Mouse (Mus musculus): ENCODE measurements around the gene Lman1l. TPM values are rescaled to one million over a fixed set of nuclear protein-coding genes. Genes with fewer than 3 reads are reported as not detected.

Gene Lman1l
- polyA plus RNA-seq, 1 experiment from 2014 or later: not detected

DNA sequence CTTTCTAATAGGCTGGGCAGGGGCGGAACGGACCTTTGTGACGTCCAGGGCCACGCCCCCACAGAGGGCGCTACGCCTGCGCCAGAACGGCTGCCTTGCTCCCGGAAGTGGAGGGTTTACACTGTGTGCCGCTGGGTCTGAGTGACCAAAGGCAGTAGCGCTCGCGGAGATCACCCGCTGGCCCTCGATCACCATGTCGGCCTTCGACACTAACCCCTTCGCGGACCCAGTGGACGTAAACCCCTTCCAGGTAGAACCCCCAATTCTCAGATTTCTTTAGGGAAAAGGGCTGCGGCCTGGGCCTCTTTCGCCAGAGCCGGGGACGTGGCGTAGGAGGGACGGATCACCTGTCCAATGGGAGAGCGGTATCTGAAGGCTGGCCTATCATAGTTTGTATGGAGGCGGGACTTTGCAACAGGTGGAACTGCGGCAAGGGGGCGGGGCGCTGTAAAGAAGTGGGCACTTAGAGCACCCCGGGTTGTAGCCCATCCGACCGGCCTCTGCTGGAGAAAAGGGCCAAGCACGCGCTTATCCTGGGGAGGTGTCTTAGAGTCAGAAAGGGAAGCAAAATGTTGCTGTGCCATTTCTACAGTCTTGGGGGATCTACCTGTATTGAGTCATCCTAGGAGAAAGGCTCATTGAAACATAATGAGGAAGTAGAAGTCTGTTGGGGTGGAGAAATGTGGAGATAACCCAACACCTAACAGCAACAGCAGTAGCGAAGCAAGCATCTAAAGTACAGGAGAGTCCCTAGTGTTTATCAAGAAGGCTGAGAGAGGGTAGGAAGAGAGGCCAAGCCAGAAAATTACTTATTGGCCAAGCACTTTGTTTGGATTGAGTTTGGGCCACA is 59.5 kb downstream of the Lman1l start, which contains the start of gene Scamp2:
Gene Scamp2 (plus strand): TSS at position 83 of the 850 bp plus-strand sequence.
- Histone ChIP-seq H3K4me2 (replicated peaks) (peak within 1 kb of the TSS; percentile 87), H3K27me3 (ENCODE audit: control insufficient read depth, insufficient read depth, low read length) (no peaks in the 10 kb centered on the region), H3K9ac (peak within 1 kb of the TSS; percentile 62), H3K9me3 (ENCODE audit: control insufficient read depth, low read length) (no peaks in the 10 kb centered on the region), H3K4me3 (replicated peaks; ENCODE audit: low read length) (peak within 1 kb of the TSS; percentile 49), H3K4me1 (replicated peaks; ENCODE audit: control insufficient read depth, insufficient read depth, low read length) (peaks cover 17% of the 10 kb centered on the region), H3K36me3 (replicated peaks; ENCODE audit: control insufficient read depth, insufficient read depth) (no peaks in the 10 kb centered on the region), H3K27ac (peak within 1 kb of the TSS; percentile 90)
- 1% methylated on average over 37 of the region's 37 CpGs for WGBS
- DNase-seq (ENCODE audit: low spot score) (peak; percentile 93), ATAC-seq (ENCODE audit: low FRiP score) (peak; percentile 100)

GRCm38 (mm10) chr9:57560263-57560662 is 60.3 kb downstream of the Lman1l start:
- Histone ChIP-seq H3K36me3 (replicated peaks; ENCODE audit: control insufficient read depth, insufficient read depth) (no peaks in the 10 kb centered on the region), H3K4me2 (replicated peaks) (peak overlapping the region; percentile 87), H3K4me1 (replicated peaks; ENCODE audit: control insufficient read depth, insufficient read depth, low read length) (peaks cover 17% of the 10 kb centered on the region), H3K9ac (peak overlapping the region; percentile 62), H3K9me3 (ENCODE audit: control insufficient read depth, low read length) (no peaks in the 10 kb centered on the region), H3K4me3 (replicated peaks; ENCODE audit: low read length) (peak overlapping the region; percentile 49), H3K27me3 (ENCODE audit: control insufficient read depth, insufficient read depth, low read length) (no peaks in the 10 kb centered on the region), H3K27ac (peak overlapping the region; percentile 90)
- peak; percentile 47 for DNase-seq (ENCODE audit: low spot score)
- no peak for ATAC-seq (ENCODE audit: low FRiP score)
- WGBS: 31% methylated on average over 7 of the region's 7 CpGs

DNA sequence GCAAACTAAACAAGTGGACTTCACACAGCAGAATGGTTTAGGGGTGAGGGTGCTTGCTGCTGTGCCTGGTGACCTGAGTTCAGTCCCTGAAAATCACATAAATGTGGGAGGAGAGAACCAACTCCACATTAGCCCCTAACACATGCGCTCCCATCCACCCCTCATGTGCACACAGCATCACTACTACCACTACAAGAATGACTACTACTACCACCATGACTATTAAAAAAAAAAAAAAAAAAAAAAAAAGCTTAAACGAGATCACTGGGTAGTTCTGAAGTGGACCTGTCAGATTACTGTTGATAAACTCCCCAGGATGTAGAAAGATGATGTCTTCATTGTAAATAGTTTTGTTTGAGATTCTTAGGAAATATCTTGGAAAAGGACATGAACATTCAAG is 61.0 kb downstream of the Lman1l start:
- H3K27ac ChIP-seq: no peak overlapping the region
- ATAC-seq (ENCODE audit: low FRiP score): no peak
- WGBS: 85% methylated on average over 2 of the region's 2 CpGs
- H3K9me3 ChIP-seq (ENCODE audit: control insufficient read depth, low read length): no peaks in the 10 kb centered on the region
- no peaks in the 10 kb centered on the region for H3K27me3 ChIP-seq (ENCODE audit: control insufficient read depth, insufficient read depth, low read length)
- DNase-seq (ENCODE audit: low spot score): no peak
- H3K9ac ChIP-seq: no peak overlapping the region
- H3K4me1 ChIP-seq (replicated peaks; ENCODE audit: control insufficient read depth, insufficient read depth, low read length): peaks cover 19% of the 10 kb centered on the region
- no peaks in the 10 kb centered on the region for H3K36me3 ChIP-seq (replicated peaks; ENCODE audit: control insufficient read depth, insufficient read depth)
- H3K4me2 ChIP-seq (replicated peaks): no peak overlapping the region
- no peak overlapping the region for H3K4me3 ChIP-seq (replicated peaks; ENCODE audit: low read length)

- WGBS: 85% methylated on average over 4 of the region's 4 CpGs
- DNase-seq (ENCODE audit: low spot score): no peak
Measured at GRCm38 (mm10) chr9:57558625-57559024, 61.9 kb downstream of the Lman1l start.

DNA sequence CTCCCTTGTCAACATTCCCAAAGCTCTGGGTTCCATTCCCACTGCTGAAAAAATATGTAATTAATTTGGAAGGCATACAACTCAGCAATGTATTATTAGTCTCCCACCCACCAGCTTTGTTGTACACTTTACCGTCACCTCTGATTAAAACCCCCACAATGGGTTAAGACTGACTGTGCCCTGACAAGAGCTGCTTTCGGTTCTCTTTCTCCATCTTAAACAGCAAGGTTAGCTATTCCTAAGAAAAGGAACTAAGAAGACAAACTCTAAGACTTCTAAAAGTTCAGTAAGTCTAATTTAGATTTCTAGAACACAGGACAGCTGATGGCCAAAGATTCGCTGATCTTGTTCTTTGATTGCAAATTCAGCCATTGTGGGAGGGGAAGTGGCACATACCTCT is 63.4 kb downstream of the Lman1l start:
- Histone ChIP-seq H3K27ac (no peak overlapping the region), H3K36me3 (replicated peaks; ENCODE audit: control insufficient read depth, insufficient read depth) (no peaks in the 10 kb centered on the region), H3K27me3 (ENCODE audit: control insufficient read depth, insufficient read depth, low read length) (no peaks in the 10 kb centered on the region), H3K4me3 (replicated peaks; ENCODE audit: low read length) (no peak overlapping the region), H3K9me3 (ENCODE audit: control insufficient read depth, low read length) (no peaks in the 10 kb centered on the region), H3K9ac (no peak overlapping the region), H3K4me1 (replicated peaks; ENCODE audit: control insufficient read depth, insufficient read depth, low read length) (peaks cover 20% of the 10 kb centered on the region), H3K4me2 (replicated peaks) (no peak overlapping the region)
- DNase-seq (ENCODE audit: low spot score): no peak
- WGBS: 81% methylated on average over 3 of the region's 3 CpGs
- ATAC-seq (ENCODE audit: low FRiP score): no peak

More at GRCm38 (mm10) chr9:57558625-57559024, 61.9 kb downstream of the Lman1l start:
- Histone ChIP-seq H3K4me2 (replicated peaks) (no peak overlapping the region), H3K27me3 (ENCODE audit: control insufficient read depth, insufficient read depth, low read length) (no peaks in the 10 kb centered on the region), H3K4me1 (replicated peaks; ENCODE audit: control insufficient read depth, insufficient read depth, low read length) (peaks cover 22% of the 10 kb centered on the region), H3K4me3 (replicated peaks; ENCODE audit: low read length) (no peak overlapping the region), H3K27ac (no peak overlapping the region), H3K9ac (no peak overlapping the region), H3K36me3 (replicated peaks; ENCODE audit: control insufficient read depth, insufficient read depth) (no peaks in the 10 kb centered on the region), H3K9me3 (ENCODE audit: control insufficient read depth, low read length) (no peaks in the 10 kb centered on the region)
- ATAC-seq (ENCODE audit: low FRiP score): no peak

Other genes with a start within 250 kb of the Lman1l start
- 19.8 and 21.9 TPM in 2 replicates for gene Ppcdc, start 180.7 kb downstream of the Lman1l start, polyA plus RNA-seq (2014; fragmentation: Nextera tagmentation; extraction: Ambion mirVana)
- gene Scamp5, start 152.7 kb downstream of the Lman1l start, polyA plus RNA-seq (2014; fragmentation: Nextera tagmentation; extraction: Ambion mirVana): 90.0 and 108 TPM in 2 replicates
- gene Rpp25, start 116.7 kb downstream of the Lman1l start, polyA plus RNA-seq (2014; fragmentation: Nextera tagmentation; extraction: Ambion mirVana): 17.0 and 19.7 TPM in 2 replicates
- 956 and 1,017 TPM in 2 replicates for gene Cox5a, start 99.5 kb downstream of the Lman1l start, polyA plus RNA-seq (2014; fragmentation: Nextera tagmentation; extraction: Ambion mirVana)
- 21.2 and 23.1 TPM in 2 replicates for gene Fam219b, start 83.2 kb downstream of the Lman1l start, polyA plus RNA-seq (2014; fragmentation: Nextera tagmentation; extraction: Ambion mirVana)
- gene Mpi, start 68.0 kb downstream of the Lman1l start, polyA plus RNA-seq (2014; fragmentation: Nextera tagmentation; extraction: Ambion mirVana): 54.7 and 60.0 TPM in 2 replicates
- 44.0 and 45.0 TPM in 2 replicates for gene Scamp2, start 59.8 kb downstream of the Lman1l start, polyA plus RNA-seq (2014; fragmentation: Nextera tagmentation; extraction: Ambion mirVana)
- gene Ulk3, start 31.3 kb downstream of the Lman1l start, polyA plus RNA-seq (2014; fragmentation: Nextera tagmentation; extraction: Ambion mirVana): 18.7 and 19.4 TPM in 2 replicates
- 0.51 TPM in 1 of 2 replicates, not detected in the other for gene Cplx3, start 14.5 kb downstream of the Lman1l start, polyA plus RNA-seq (2014; fragmentation: Nextera tagmentation; extraction: Ambion mirVana)
- 41.0 and 43.1 TPM in 2 replicates for gene Csk, start 32.9 kb upstream of the Lman1l start, polyA plus RNA-seq (2014; fragmentation: Nextera tagmentation; extraction: Ambion mirVana)
- not detected in 2 replicates for gene Cyp1a2, start 62.9 kb upstream of the Lman1l start, polyA plus RNA-seq (2014; fragmentation: Nextera tagmentation; extraction: Ambion mirVana)
- 0.10 and 0.24 TPM in 2 replicates for gene Cyp1a1, start 67.2 kb upstream of the Lman1l start, polyA plus RNA-seq (2014; fragmentation: Nextera tagmentation; extraction: Ambion mirVana)
- gene Edc3, start 87.8 kb upstream of the Lman1l start, polyA plus RNA-seq (2014; fragmentation: Nextera tagmentation; extraction: Ambion mirVana): 22.1 and 23.5 TPM in 2 replicates
- 55.8 and 65.2 TPM in 2 replicates for gene Clk3, start 145.1 kb upstream of the Lman1l start, polyA plus RNA-seq (2014; fragmentation: Nextera tagmentation; extraction: Ambion mirVana)
- 6.6 and 8.1 TPM in 2 replicates for gene Arid3b, start 216.0 kb upstream of the Lman1l start, polyA plus RNA-seq (2014; fragmentation: Nextera tagmentation; extraction: Ambion mirVana)